Mouse (Mus musculus) kidney, adult 2 months (tissue): ENCODE results near the gene Wnt9a. TPM values are rescaled to one million over a fixed set of nuclear protein-coding genes. Genes with fewer than 3 reads are reported as not detected.
"Not testable (repeated sequence)": the region's sequence is repeated elsewhere in the genome, so short reads cannot be mapped to it uniquely, and the experiment has no call there.

Source experiments
- DNase-seq: peaks from one replicate; pipeline ENCODE4 v3.0.0; 2021
- H3K27ac ChIP-seq: fragments of 200-500 bp; 2 replicates; pipeline ENCODE4 v1.5.1; 2012; ENCODE audit warnings: low read depth, low read length, control low read depth, inconsistent platforms; ENCODE audit not compliant: insufficient read depth
- H3K27me3 ChIP-seq: fragments of 200-500 bp; replicated peaks from 2 replicates; pipeline ENCODE4 v1.6.1; 2012; ENCODE audit warnings: mild to moderate bottlenecking, moderate library complexity, low read length, inconsistent platforms; ENCODE audit not compliant: control insufficient read depth, insufficient read depth
- H3K36me3 ChIP-seq: fragments of 200-500 bp; 2 replicates; pipeline ENCODE4 v1.6.1; 2012; ENCODE audit warnings: mild to moderate bottlenecking, moderate library complexity, low read length, inconsistent platforms; ENCODE audit not compliant: control insufficient read depth, insufficient read depth
- H3K4me1 ChIP-seq: fragments of 200-500 bp; 2 replicates; pipeline ENCODE4 v1.6.1; 2011; ENCODE audit warnings: low read length; ENCODE audit not compliant: control insufficient read depth, insufficient read depth
- H3K4me3 ChIP-seq: fragments of 200-500 bp; 2 replicates; pipeline ENCODE4 v1.5.1; 2011; ENCODE audit warnings: mild to moderate bottlenecking, low read depth, low read length, control low read depth; ENCODE audit not compliant: insufficient read depth
- CTCF ChIP-seq: fragments of 200-500 bp; conservative IDR thresholded peaks from 2 replicates; pipeline ENCODE4 v1.5.1; 2011; ENCODE audit warnings: low read depth, mild to moderate bottlenecking, control low read depth, low read length, moderate library complexity, mixed read lengths; ENCODE audit not compliant: insufficient read depth, insufficient read length
- POLR2A ChIP-seq: fragments of 200-500 bp; IDR thresholded peaks from one replicate; pipeline ENCODE4 v1.6.1; 2011; ENCODE audit warnings: low read depth, low read length, control low read depth
- WGBS: fragments of 180-500 bp; shearing (Covaris S2); methylation state at CpG from one replicate; pipeline ENCODE4 v1.1.7; 2018; 5-methylcytosine and 5-hydroxymethylcytosine counted together
- polyA plus RNA-seq: library from polyadenylated mRNA; depleted of rRNA; stranded (reverse); fragments of >200 nt; gene quantifications from 2 replicates; pipeline ENCODE4 v1.2.3, GENCODE M21; 2012

Wnt9a gene
- polyA plus RNA-seq, 1 experiment, result 1.7 TPM

DNA sequence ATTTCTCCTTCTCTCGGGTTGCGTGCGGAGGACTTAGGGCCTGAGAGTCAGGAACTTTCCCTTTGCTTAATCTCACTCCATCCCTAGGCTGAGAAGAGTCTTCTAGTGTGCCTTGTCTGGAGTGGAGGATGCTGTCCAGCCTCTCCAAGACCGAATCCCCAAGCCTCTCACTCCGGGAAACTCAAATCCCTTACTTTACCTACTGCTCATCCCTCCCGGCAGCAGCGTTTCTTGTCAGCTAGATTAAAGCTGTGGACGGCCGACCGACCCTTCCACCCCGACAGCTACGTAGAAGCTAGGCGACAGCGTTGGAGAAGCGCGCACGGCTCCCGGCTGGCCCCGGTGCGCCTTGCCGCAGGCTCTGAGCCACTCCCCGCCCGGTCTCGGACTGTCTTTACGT, 17.0 kb upstream of the Wnt9a start:
- no peak for DNase-seq
- Histone ChIP-seq H3K27me3 (peaks cover 2% of the 10 kb centered on the region; the same call in 1 of the 2 replicates), H3K4me3 (no peak overlapping the region), H3K36me3 (no peaks in the 10 kb centered on the region), H3K27ac (no peak overlapping the region), H3K4me1 (no peaks in the 10 kb centered on the region)
- WGBS, result under 1% methylated on average over 25 of the region's 25 CpGs
- no peak for TF ChIP-seq POLR2A
- TF ChIP-seq CTCF, result no peak

DNA sequence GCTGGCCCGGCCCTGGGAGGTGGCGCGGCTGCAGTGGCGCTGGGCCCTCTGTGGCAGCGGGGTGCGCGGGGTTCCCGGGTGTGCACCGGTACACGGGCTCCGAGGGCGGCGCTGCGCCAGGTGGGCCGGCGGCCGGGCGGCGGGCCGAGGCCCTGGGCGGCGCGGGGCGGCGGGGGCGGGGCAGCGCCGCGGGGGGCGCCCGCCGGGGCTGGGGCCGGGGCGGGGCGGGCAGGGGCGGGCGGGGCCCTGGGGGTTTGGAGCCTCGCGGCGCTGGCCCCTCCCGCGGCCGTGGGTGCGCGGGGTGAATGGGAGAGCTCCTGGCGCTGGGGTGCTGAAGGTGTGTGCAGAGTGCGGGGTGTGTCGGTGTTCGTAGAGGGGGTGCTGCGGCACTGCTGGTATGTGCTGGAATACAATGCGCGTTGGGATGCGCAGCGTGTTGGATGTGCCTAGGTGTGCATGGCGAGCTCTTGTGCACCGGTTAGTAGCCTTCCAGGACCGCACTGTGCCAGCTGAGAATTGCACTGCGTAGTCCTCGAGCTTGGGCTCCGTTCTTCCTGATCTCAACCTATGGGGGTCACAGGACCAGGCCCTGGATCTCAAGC, 15.9 kb upstream of the Wnt9a start, which contains the start of gene Wnt3a:
Wnt3a (minus strand) TSS at position 51 of the 602 bp plus-strand sequence.
- no peak within 1 kb of the TSS for H3K27ac ChIP-seq
- peaks cover 2% of the 10 kb centered on the region; the same call in 1 of the 2 replicates for H3K27me3 ChIP-seq
- 2% methylated on average over 37 of the region's 60 CpGs for WGBS
- H3K4me1 ChIP-seq, result no peaks in the 10 kb centered on the region
- DNase-seq, result no peak
- H3K4me3 ChIP-seq, result no peak within 1 kb of the TSS
- no peaks in the 10 kb centered on the region for H3K36me3 ChIP-seq
- TF ChIP-seq POLR2A, result no peak

DNA sequence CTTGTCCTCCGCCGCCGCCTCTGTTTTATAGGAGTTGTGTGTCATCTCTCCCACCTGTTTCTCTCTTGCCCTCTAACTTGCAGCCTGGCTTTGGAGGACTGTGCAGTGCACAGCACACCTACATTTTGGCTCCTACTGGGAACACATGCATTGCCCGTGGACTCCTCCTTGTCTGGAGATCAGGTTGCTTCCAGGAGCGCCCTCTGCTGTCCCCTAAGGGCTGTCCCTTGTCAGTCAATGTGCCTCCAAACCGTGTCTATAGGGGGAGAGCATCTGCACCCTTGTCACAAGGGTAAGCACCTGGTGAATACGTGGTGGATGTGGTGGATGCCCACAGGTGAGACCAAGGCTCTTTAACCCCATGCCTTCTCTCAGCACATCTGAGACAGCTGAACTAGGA, 13.1 kb upstream of the Wnt9a start:
- no peak overlapping the region for H3K27ac ChIP-seq
- peaks cover 2% of the 10 kb centered on the region; the same call in 1 of the 2 replicates for H3K27me3 ChIP-seq
- DNase-seq, result peak; percentile 60
- 26% methylated on average over 7 of the region's 7 CpGs for WGBS
- no peaks in the 10 kb centered on the region for H3K4me1 ChIP-seq
- no peak overlapping the region for H3K4me3 ChIP-seq
- TF ChIP-seq POLR2A (no peak), CTCF (peak; percentile 85)
- H3K36me3 ChIP-seq, result no peaks in the 10 kb centered on the region

DNA sequence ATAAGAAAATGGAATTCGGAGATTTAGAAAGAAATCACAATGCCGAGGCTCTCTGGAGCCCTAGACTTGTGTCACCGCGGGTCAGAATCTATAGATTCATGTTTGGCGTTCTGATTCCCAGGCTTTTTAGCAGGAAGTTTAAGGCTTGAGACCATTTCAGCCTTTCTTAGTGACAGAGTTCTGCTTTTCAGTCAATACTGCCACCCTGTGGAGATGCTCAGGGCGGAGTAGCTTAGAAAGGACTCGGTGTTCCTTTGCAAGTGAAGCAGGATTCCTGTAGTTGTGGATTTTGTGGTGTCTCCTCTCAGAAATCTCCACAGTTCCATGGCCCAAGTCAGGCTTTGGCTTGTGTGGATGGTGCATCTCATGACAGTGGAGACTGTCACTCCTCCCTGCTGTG, 8.8 kb upstream of the Wnt9a start:
- Histone ChIP-seq H3K27ac (no peak overlapping the region), H3K4me1 (no peaks in the 10 kb centered on the region), H3K27me3 (no peaks in the 10 kb centered on the region), H3K4me3 (no peak overlapping the region), H3K36me3 (no peaks in the 10 kb centered on the region)
- WGBS, result 12% methylated on average over 7 of the region's 7 CpGs
- peak; percentile 49 for DNase-seq
- TF ChIP-seq POLR2A (no peak), CTCF (peak; percentile 58; the same call in 1 of the 2 replicates)

DNA sequence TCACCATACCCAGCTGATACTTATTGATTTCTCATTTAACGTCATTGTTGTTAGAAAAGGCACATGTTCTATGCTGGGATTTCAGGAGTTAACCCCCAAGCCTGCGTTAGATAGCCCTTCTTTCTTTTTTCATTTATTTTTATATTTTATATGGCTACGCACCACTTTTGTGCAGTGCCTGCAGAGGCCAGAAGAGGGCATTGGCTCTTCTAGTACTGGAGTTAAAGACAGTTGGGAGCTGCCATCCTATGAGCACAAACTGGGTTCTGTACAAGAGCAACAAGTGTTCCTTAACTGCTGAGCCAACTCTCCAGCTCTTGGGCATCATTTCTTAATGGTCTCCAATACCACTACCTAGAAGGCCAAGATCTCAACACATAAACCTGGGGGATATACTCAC, 6.5 kb upstream of the Wnt9a start:
- Histone ChIP-seq H3K27ac (no peak overlapping the region), H3K27me3 (no peaks in the 10 kb centered on the region), H3K36me3 (no peaks in the 10 kb centered on the region), H3K4me1 (no peaks in the 10 kb centered on the region), H3K4me3 (no peak overlapping the region)
- TF ChIP-seq CTCF (peak; percentile 51), POLR2A (no peak)
- DNase-seq, result peak; percentile 24
- WGBS, result 21% methylated on average over 3 of the region's 3 CpGs

DNA sequence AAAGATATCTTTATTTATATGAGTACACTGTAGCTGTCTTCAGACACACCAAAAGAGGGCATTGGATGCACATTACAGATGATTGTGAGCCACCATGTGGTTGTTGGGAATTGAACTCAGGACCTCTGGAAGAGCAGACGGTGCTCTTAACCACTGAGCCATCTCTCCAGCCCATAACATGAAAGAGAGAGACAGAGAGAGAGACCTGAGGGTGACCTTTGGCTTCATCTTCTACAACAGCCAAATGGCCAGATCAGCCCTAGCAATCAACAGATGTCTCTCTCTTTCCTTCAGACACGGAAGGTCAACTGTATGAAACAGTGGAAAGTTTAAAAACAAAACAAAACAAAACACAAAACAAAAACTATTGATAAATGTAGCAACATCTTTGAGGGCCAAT, 5.7 kb upstream of the Wnt9a start:
- not testable (repeated sequence) for H3K36me3 ChIP-seq, H3K4me3 ChIP-seq, DNase-seq, H3K27ac ChIP-seq, H3K4me1 ChIP-seq, H3K27me3 ChIP-seq
- WGBS, result 53% methylated on average over 2 of the region's 2 CpGs

DNA sequence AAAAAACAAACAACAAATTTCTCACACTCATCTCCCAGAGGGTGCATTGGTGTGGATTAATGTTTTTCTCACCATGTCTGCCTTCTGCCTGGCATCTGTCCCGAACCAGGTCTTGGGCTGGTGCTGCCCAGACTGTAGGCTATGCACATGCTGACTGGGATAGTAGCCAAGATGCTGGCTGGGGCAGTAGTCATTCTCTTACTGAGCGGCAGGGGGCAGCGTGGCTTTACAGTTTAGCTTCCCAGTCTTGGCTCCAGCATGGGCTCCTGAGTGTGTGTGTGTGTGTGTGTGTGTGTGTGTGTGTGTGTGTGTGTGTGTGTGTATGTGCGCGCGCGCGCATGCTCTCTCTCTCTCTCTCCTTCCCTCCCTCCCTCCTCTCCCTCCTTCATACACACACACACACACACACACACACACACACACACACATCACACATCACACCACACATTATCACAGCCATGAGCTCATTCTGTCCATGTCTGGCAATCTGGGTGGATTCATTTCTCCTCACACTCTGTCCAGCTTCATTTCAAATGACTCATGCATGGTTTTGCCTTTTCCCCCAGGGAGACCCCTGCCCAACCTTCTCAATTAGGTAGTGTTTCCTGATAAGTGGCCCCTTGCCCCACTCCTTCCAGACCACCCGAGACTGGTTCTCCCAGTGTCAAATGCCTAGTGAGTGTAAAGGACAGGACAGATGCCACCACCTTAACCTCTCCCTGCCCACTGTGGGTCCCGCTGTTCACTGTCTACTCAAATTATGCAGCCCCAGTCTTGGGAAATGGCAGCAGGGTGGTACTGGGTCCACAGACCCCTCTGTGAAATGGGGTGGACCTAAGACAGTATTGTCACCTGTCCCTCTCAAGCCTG, 3.8 kb upstream of the Wnt9a start:
- 24% methylated on average over 9 of the region's 10 CpGs for WGBS
- H3K27ac ChIP-seq, result no peak overlapping the region
- DNase-seq, result peak; percentile 92
- no peak for TF ChIP-seq POLR2A
- peak; percentile 90 for TF ChIP-seq CTCF
- no peaks in the 10 kb centered on the region for H3K27me3 ChIP-seq
- H3K36me3 ChIP-seq, result no peaks in the 10 kb centered on the region
- no peaks in the 10 kb centered on the region for H3K4me1 ChIP-seq
- H3K4me3 ChIP-seq, result no peak overlapping the region
